Mouse (Mus musculus) embryonic facial prominence, embryonic 14.5 days (tissue): ENCODE data around the gene Pde11a. TPM values are rescaled to one million over a fixed set of nuclear protein-coding genes. Genes with fewer than 3 reads are reported as not detected.
A peak's percentile ranks its signal among the peaks of the same experiment; 100 is the strongest.

Experiments used
- ATAC-seq: fragments of 200-750 bp; cut with Nextera tagmentation; 2 replicates; pipeline ENCODE4 v1.8.0; 2017; ENCODE audit warnings: low read depth, moderate number of reproducible peaks, moderate TSS enrichment
- DNase-seq: peaks from one replicate; pipeline ENCODE4 v3.0.0-alpha.2; 2015; ENCODE audit warnings: low spot score
- H3K27ac ChIP-seq: fragments of 300-500 bp; sonication (generic); replicated peaks from 2 replicates; pipeline ENCODE4 v1.5.1; 2014; ENCODE audit warnings: low read depth, mild to moderate bottlenecking, low read length, moderate library complexity
- H3K27me3 ChIP-seq: fragments of 300-500 bp; sonication (generic); replicated peaks from 2 replicates; pipeline ENCODE4 v1.6.1; 2014; ENCODE audit warnings: low read length; ENCODE audit not compliant: control insufficient read depth, insufficient read depth
- H3K36me3 ChIP-seq: fragments of 300-500 bp; sonication (generic); 2 replicates; pipeline ENCODE4 v1.6.1; 2014; ENCODE audit warnings: low read length, mixed read lengths; ENCODE audit not compliant: control insufficient read depth, insufficient read depth
- H3K4me1 ChIP-seq: fragments of 300-500 bp; sonication (generic); 2 replicates; pipeline ENCODE4 v1.6.1; 2014; ENCODE audit warnings: antibody characterized with exemption, low read length; ENCODE audit not compliant: control insufficient read depth, insufficient read depth
- H3K4me2 ChIP-seq: fragments of 300-500 bp; sonication (generic); 2 replicates; pipeline ENCODE4 v1.6.1; 2014; ENCODE audit warnings: low read depth, mild to moderate bottlenecking, low read length, moderate library complexity, mixed read lengths
- H3K4me3 ChIP-seq: fragments of 300-500 bp; sonication (generic); 2 replicates; pipeline ENCODE4 v1.5.1; 2014; ENCODE audit warnings: low read depth, mild to moderate bottlenecking, low read length
- H3K9ac ChIP-seq: fragments of 300-500 bp; sonication (generic); 2 replicates; pipeline ENCODE4 v1.6.1; 2014; ENCODE audit warnings: low read depth, mild to moderate bottlenecking, low read length, moderate library complexity, mixed read lengths
- H3K9me3 ChIP-seq: fragments of 300-500 bp; sonication (generic); 2 replicates; pipeline ENCODE4 v1.6.1; 2016; ENCODE audit warnings: low read length; ENCODE audit not compliant: control insufficient read depth
- WGBS: fragments of 180-500 bp; shearing (Covaris S2); extraction: QIAGEN DNeasy Blood & Tissue Kit; methylation state at CpG from one replicate; pipeline ENCODE4 v1.1.7; 2014; 5-methylcytosine and 5-hydroxymethylcytosine counted together
- polyA plus RNA-seq: library from polyadenylated mRNA; unstranded; fragments of >200 nt; fragmentation: Nextera tagmentation; extraction: Ambion mirVana; gene quantifications from 2 replicates; pipeline ENCODE4 v1.2.1, GENCODE M21; 2014

The Pde11a gene
- polyA plus RNA-seq, 1 experiment from 2014 or later, result 0.21 TPM

DNA sequence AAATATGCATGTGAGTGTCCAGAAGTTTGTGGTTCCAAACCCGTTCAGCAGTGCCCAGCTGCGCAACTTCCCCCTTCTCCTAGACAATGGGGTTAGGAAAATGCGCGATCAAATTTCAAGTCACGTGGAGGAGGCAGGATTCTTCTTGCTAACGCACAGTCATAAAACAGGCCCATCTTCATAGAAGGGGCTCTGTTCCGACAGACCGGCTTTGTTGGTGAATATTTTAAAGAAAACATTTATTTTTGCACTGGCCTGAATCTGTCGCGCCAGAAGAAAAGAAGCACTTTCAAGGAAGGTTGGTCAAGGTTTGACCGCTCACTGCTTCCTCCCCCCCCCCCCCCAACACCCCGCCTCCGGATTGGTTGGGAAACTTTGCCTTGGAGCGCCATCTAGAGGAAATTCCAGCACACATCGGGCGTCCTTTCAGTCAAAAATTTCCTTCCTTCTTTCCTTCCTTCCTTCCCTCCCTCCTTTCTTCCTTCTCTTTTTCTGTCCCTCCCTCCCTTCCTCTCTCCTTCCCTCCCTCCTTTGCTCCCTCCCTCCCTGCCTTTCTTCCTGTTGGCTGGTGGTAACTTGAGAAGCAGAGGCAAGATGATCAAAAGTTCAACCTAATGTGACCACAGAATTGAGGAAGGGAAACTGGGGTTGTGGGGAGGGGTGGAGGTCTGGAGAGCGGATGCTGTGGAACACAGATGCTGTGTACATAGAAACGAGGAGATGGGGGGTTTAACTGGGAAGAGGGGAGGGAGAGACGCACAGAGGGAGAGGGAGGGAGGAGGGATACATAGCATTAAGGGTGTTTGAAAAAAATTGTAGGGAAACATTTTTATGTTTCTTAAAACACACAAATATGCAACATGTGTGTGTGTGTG is 267.9 kb downstream of the Pde11a start:
- 1% methylated on average over 19 of the region's 19 CpGs for WGBS
- Histone ChIP-seq H3K4me1 (peaks cover 8% of the 10 kb centered on the region; the same call in 1 of the 2 replicates), H3K27me3 (no peaks in the 10 kb centered on the region), H3K36me3 (no peaks in the 10 kb centered on the region), H3K27ac (peak overlapping the region; percentile 78), H3K4me3 (peak overlapping the region; percentile 41), H3K9ac (peak overlapping the region; percentile 41), H3K9me3 (no peaks in the 10 kb centered on the region), H3K4me2 (peak overlapping the region; percentile 55)
- ATAC-seq, result peak; percentile 97
- peak; percentile 96 for DNase-seq

DNA sequence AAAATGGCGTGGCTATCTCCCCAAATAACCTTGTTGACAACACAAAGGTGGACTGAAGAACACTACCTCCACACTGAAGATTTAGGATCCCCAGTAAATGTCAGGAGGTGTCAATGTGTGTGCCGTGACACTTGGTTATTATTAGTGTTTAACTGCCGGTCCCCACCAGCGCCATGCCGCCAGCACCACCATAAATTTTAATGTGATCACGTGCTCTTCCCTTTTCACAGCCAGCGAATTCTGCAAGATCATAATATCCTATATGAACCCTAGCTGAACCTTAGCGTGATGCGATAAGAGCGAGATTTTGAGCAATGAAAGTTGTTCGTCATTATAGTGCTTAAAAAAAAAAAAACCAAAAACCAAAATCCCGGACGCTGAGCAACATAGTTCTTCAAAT is 269.3 kb downstream of the Pde11a start:
- Histone ChIP-seq H3K9ac (no peak overlapping the region), H3K27ac (no peak overlapping the region), H3K4me3 (no peak overlapping the region), H3K4me1 (peaks cover 8% of the 10 kb centered on the region; the same call in 1 of the 2 replicates), H3K4me2 (0 out of 2 replicates have a peak overlapping the region, but pooled peaks have one; percentile 55), H3K27me3 (no peaks in the 10 kb centered on the region), H3K36me3 (no peaks in the 10 kb centered on the region), H3K9me3 (no peaks in the 10 kb centered on the region)
- WGBS, result 81% methylated on average over 13 of the region's 13 CpGs
- DNase-seq, result no peak
- no peak for ATAC-seq

DNA sequence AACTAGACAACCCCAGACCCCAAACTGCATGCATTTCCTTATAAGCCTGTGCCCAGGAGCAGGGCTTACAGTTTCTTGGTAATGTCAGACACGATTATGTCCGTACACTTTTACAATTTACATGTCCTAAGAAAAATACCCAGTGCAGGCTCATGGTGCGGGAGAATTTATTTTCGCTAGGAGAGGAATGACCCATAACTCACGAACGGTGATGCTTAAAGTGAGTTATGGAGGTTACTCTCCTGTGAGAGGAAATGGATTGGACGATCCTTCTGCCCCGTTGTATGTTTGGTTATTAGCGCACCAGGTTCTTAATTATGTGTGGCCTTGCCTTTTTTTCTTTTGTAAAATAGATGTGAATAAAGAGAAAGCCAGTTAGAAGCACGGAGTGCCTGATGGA is 270.4 kb downstream of the Pde11a start:
- DNase-seq (no peak), ATAC-seq (no peak)
- H3K4me1 ChIP-seq, result peaks cover 5% of the 10 kb centered on the region; the same call in 1 of the 2 replicates
- no peaks in the 10 kb centered on the region for H3K27me3 ChIP-seq
- H3K4me2 ChIP-seq, result no peak overlapping the region
- H3K9ac ChIP-seq, result no peak overlapping the region
- 81% methylated on average over 10 of the region's 10 CpGs for WGBS
- H3K9me3 ChIP-seq, result no peaks in the 10 kb centered on the region
- H3K4me3 ChIP-seq, result no peak overlapping the region
- H3K27ac ChIP-seq, result no peak overlapping the region
- H3K36me3 ChIP-seq, result no peaks in the 10 kb centered on the region

DNA sequence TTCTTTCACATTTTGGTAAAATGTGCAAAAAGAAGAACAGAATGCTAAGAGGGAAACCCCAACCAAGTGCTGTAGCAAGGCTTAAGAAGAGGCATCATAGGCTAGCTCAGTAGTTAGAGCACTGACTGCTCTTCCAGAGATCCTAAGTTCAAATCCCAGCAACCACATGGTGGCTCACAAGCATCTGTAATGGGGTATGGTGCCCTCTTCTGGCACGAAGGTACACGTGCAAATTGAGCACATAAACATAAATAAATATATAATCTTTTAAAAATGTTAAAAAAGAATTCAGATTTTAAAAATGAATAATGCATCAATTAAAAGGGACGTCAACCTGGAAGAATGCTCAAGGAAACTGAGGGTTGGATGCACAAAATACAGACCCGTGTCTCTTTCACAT is 271.4 kb downstream of the Pde11a start:
- no peaks in the 10 kb centered on the region for H3K9me3 ChIP-seq
- no peak overlapping the region for H3K4me2 ChIP-seq
- H3K27me3 ChIP-seq, result no peaks in the 10 kb centered on the region
- DNase-seq (no peak), ATAC-seq (no peak)
- H3K9ac ChIP-seq, result no peak overlapping the region
- H3K36me3 ChIP-seq, result no peaks in the 10 kb centered on the region
- no peak overlapping the region for H3K27ac ChIP-seq
- WGBS, result 52% methylated on average over 4 of the region's 4 CpGs
- H3K4me3 ChIP-seq, result no peak overlapping the region
- H3K4me1 ChIP-seq, result peaks cover 3% of the 10 kb centered on the region; the same call in 1 of the 2 replicates

DNA sequence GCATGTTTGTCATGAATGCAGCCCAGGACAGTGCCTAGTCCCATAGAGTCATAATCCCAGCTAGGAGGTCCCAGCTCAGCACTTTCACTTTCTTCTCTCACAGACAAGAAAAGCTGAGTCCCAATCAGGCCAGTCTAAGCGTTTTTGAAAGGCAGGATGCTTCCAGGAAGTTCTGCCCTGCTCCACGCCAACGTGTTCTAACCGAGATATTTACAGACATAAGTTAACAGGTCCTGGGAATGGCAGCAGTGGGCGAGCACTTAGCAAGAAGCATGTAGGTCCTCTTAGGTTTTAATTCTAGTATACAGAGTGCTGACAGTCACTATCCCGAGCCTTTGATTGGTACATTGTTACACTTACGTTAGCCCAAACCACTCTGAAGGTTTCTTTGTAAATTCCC is 273.3 kb downstream of the Pde11a start:
- Histone ChIP-seq H3K36me3 (no peaks in the 10 kb centered on the region), H3K9ac (no peak overlapping the region), H3K27ac (no peak overlapping the region), H3K4me2 (no peak overlapping the region), H3K4me3 (no peak overlapping the region), H3K4me1 (peaks cover 3% of the 10 kb centered on the region; the same call in 1 of the 2 replicates), H3K27me3 (no peaks in the 10 kb centered on the region), H3K9me3 (no peaks in the 10 kb centered on the region)
- no peak for DNase-seq
- no peak for ATAC-seq
- WGBS, result 57% methylated on average over 7 of the region's 7 CpGs

DNA sequence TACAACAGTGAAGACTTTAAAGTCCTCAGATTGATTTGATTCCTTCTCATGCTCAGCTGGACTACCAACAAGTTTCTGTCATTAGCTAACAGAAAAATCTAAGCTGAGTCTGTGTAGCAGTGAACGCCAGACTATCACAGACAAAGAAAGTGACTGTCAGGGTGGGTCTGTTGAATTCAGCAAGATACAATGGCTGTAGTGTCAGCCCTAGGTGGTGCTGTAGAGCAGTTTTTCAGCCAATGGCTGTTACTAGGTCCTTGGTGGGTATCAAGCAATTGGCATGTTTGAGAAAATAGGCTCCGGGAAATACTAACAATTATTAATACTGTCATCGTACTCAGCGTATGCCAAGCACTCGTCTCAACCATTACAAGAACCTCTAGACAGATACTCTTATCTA is 274.5 kb downstream of the Pde11a start:
- 0 out of 2 replicates have a peak, but pooled peaks have one; percentile 22 for ATAC-seq
- Histone ChIP-seq H3K27ac (no peak overlapping the region), H3K9me3 (no peaks in the 10 kb centered on the region), H3K36me3 (no peaks in the 10 kb centered on the region), H3K9ac (no peak overlapping the region), H3K4me2 (no peak overlapping the region), H3K4me3 (no peak overlapping the region), H3K27me3 (no peaks in the 10 kb centered on the region), H3K4me1 (0 out of 2 replicates have a peak, but pooled peaks cover 4% of the 10 kb centered on the region)
- 79% methylated on average over 5 of the region's 5 CpGs for WGBS
- no peak for DNase-seq

DNA sequence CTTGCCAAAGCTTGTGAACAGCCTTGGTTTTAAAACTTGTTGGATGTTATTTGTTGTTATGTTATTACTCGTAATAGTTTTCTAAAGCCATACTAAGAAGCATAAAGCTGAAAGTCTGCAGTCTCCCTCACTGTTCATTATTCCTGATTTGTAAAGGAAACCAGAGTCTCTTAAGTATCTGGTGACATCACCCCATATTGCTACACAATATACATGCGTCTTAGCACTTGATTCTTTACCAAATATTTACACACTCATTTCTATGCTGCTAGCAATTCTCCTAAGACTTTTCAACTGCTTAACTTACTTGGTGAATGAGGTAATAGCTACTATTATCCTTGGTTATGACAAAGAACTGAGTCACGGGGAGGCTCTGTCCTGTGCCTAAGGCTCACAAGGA is 278.4 kb downstream of the Pde11a start:
- DNase-seq, result no peak

DNA sequence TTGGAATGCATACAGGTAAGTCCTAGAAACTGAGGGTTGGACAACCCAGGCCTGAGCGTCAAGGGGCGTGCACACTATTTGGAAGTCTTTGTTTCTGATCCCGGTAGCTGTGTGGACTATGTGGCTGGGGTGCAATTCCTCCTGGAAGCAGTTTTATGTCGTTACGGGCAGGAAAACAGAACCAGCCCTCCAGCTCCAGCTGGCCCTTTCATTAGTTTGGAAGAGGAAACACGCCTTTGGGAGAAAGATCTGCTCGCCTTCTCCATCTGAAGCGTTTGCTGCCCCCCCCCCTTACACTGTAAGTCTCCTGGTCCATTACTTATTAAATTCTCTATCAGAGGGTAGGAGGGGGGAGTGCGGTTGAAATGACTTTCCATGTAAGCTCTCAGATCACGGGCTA is 279.0 kb downstream of the Pde11a start:
- Histone ChIP-seq H3K9ac (no peak overlapping the region), H3K9me3 (no peaks in the 10 kb centered on the region), H3K27ac (no peak overlapping the region), H3K27me3 (no peaks in the 10 kb centered on the region), H3K4me1 (peaks cover 12% of the 10 kb centered on the region), H3K36me3 (no peaks in the 10 kb centered on the region), H3K4me2 (no peak overlapping the region), H3K4me3 (no peak overlapping the region)
- no peak for ATAC-seq
- 47% methylated on average over 10 of the region's 10 CpGs for WGBS
- DNase-seq, result no peak

More for the DNA sequence above, 278.4 kb downstream of the Pde11a start:
- no peaks in the 10 kb centered on the region for H3K27me3 ChIP-seq
- H3K27ac ChIP-seq, result no peak overlapping the region
- peaks cover 12% of the 10 kb centered on the region for H3K4me1 ChIP-seq
- 74% methylated on average over 3 of the region's 3 CpGs for WGBS
- H3K4me2 ChIP-seq, result no peak overlapping the region
- ATAC-seq, result no peak
- H3K36me3 ChIP-seq, result no peaks in the 10 kb centered on the region
- no peak overlapping the region for H3K4me3 ChIP-seq
- no peak overlapping the region for H3K9ac ChIP-seq
- H3K9me3 ChIP-seq, result no peaks in the 10 kb centered on the region
